Mouse (Mus musculus) forebrain, embryonic 11.5 days (tissue): ENCODE results near the gene Tbc1d1. TPM values are rescaled to one million over a fixed set of nuclear protein-coding genes. Genes with fewer than 3 reads are reported as not detected.

Experiments used
- microRNA-seq: library from miRNA; unstranded; fragments of <30 nt; microRNA quantifications from one replicate; pipeline ENCODE4, GENCODE M21; 2016; ENCODE audit not compliant: insufficient number of aligned reads
- polyA plus RNA-seq: library from polyadenylated mRNA; unstranded; fragments of >200 nt; fragmentation: Nextera tagmentation; extraction: Ambion mirVana; gene quantifications from 2 replicates; pipeline ENCODE4 v1.2.1, GENCODE M21; 2014

The Tbc1d1 gene
- polyA plus RNA-seq, 1 experiment from 2014 or later: 27.9 TPM

Small RNA genes within 50 kb of the gene (microRNA-seq; reads per million reads assigned to microRNA genes)
- not detected for gene Gm22395

Other genes with a start within 250 kb of the Tbc1d1 start
- gene Rell1, start 187.4 kb upstream of the Tbc1d1 start, polyA plus RNA-seq: 12.2 and 13.3 TPM in 2 replicates
- 27.7 and 29.7 TPM in 2 replicates for gene Pgm2, start 63.4 kb upstream of the Tbc1d1 start, polyA plus RNA-seq